Mouse (Mus musculus): ENCODE results near the gene Ppp1cc.

DNA sequence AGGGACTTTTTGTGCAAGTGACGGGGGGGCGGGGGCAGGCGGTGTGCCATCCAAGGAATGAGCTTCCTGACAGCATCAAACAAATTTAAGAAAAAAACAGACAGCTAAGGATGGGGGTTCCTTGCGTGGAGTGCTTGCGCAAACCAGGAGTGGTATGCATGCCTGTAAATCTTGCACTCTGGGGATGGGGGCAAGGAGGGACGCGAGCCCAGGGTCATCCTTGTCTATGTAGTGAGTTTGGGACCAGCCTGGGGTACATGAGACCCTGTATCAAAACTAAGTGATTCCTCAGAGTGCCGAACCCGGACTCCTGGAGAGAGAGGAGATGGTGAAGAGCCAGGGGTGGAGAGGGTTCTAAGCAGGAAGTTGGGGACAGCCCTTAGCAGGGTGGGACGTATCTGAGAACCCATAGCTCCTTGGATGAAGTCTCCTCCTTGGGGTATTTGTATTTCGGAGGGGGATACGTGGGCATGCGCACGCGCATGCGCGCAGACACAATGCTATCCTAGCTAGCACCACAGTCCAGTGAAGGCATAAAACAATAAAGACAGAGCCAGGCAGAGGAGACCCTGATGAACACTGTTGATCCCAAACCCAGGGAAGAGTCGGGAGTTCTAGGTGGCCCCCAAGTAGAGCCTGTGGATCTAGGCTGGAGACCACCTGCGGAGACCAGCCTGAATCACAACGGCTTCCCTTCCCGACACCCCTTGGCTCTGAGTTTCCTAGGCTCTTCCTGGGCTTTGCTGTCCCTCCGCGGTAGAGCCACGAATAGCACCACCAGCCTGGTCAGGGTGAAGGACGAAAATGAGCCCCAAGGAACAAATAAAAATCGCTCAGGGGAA is 46.8 kb upstream of the Ppp1cc start:
- no peak for TF ChIP-seq CTCF (conservative IDR thresholded peaks at IDR 0.05; ENCODE audit: low read length)
- no peak for TF ChIP-seq POU5F1 (IDR thresholded peaks at IDR 0.05; ENCODE audit: borderline replicate concordance, low read length)

All from E14TG2a.4 (cell line).